Mouse (Mus musculus): Measurements from ENCODE around the gene R3hdm2.

DNA sequence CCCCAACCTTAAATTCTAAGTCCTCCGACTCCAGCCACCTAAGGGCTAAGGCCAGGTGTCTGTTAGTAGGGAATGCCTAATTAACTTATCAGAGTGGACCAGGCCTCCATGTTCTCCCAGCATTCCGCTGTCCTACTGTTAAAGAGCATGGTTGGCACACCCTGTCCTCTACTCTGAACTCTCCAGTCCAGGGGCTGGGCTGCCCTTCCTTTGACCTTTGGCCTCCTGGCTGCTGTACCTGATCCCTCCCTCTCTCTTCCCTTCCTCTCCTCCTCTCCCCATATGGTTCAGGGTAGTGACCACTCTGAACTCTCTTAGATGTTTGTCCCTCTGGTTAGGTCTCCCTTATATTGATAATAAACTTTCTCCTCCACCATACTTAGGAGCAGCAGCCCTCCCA is 45.7 kb downstream of the R3hdm2 start:
- TF ChIP-seq CTCF (IDR thresholded peaks at IDR 0.05; ENCODE audit: borderline replicate concordance, control insufficient read depth, extremely low read depth, insufficient read depth, low read length, poor library complexity) = no peak
- no peak for TF ChIP-seq POLR2A (IDR thresholded peaks at IDR 0.05; ENCODE audit: control insufficient read depth, extremely low read depth, insufficient read depth, low read length, poor library complexity)

All from thymus, adult 2 months (tissue).